Mouse (Mus musculus) adrenal gland, postnatal 14 days (tissue): ENCODE data around the gene Gm14401. TPM values are rescaled to one million over a fixed set of nuclear protein-coding genes. Genes with fewer than 3 reads are reported as not detected.
"Not testable (repeated sequence)": the region's sequence is repeated elsewhere in the genome, so short reads cannot be mapped to it uniquely, and the experiment has no call there.

Experiments
- DNase-seq: peaks from one replicate; pipeline ENCODE4 v3.0.0; 2021; ENCODE audit warnings: mixed read lengths
- long read RNA-seq, 2 experiments: library from polyadenylated mRNA; stranded (forward); transcript quantifications; one replicate each; pipeline ENCODE4 v2.0.0; 2021
- total RNA-seq: library from RNA; stranded (reverse); gene quantifications from 2 replicates; pipeline ENCODE4 v1.2.3, GENCODE M21; 2021

The Gm14401 gene
- 0.37 and 1.1 TPM in 2 replicates for total RNA-seq
- long read RNA-seq, experiment 1 = 0 reads
- long read RNA-seq, experiment 2 = 0 reads

- DNase-seq = not testable (repeated sequence)
These were observed at the start of gene Gm14401 for GRCm38 (mm10) chr2:177073432-177074423. TSS of gene Gm14401 (plus strand) at chr2:177074320.

- not testable (repeated sequence) for DNase-seq
These were observed 1.3 kb upstream of the Gm14401 start for GRCm38 (mm10) chr2:177072807-177073206.

- DNase-seq = not testable (repeated sequence)
These were observed 895 bp downstream of the Gm14401 start for GRCm38 (mm10) chr2:177075015-177075414.

- not testable (repeated sequence) for DNase-seq
These were observed 5.7 kb downstream of the Gm14401 start for GRCm38 (mm10) chr2:177079866-177080265.

GRCm38 (mm10) chr2:177109086-177109485 lies 35.0 kb downstream of the Gm14401 start:
- not testable (repeated sequence) for DNase-seq

GRCm38 (mm10) chr2:177129097-177129496 lies 55.0 kb downstream of the Gm14401 start:
- DNase-seq = not testable (repeated sequence)

Other genes with a start within 250 kb of the Gm14401 start
- gene Gm14408, start 243.2 kb upstream of the Gm14401 start, total RNA-seq = not detected in 2 replicates
- gene Gm14296, start 146.5 kb upstream of the Gm14401 start, total RNA-seq = 7.6 and 9.0 TPM in 2 replicates
- gene Gm14419, start 73.4 kb upstream of the Gm14401 start, total RNA-seq = 29.4 and 30.4 TPM in 2 replicates
- 34.8 and 35.8 TPM in 2 replicates for gene Gm14410, start 132.1 kb downstream of the Gm14401 start, total RNA-seq
- 0.64 and 1.2 TPM in 2 replicates for gene Gm14409, start 192.7 kb downstream of the Gm14401 start, total RNA-seq
- 1.3 and 1.7 TPM in 2 replicates for gene Gm14412, start 250.0 kb downstream of the Gm14401 start, total RNA-seq